Mouse (Mus musculus) megakaryocyte progenitor cell, adult 5-6 weeks (primary cell): Measurements from ENCODE around the gene BC025446. TPM values are rescaled to one million over a fixed set of nuclear protein-coding genes. Genes with fewer than 3 reads are reported as not detected.

Experiments used
- total RNA-seq, 2 experiments: library from RNA; stranded (forward) in 1 of 2; stranded (reverse) in 1 of 2; fragments of 157-497, 149-512 nt in 1 of 2; fragments of 200-1000 nt in 1 of 2; gene quantifications; 2 replicates each; pipeline versions ENCODE4 v1.2.3 to v1.2.4; 2015 to 2017

Gene BC025446
- total RNA-seq, 2 experiments from 2014 or later, result not detected

Other genes starting within 250 kb of the BC025446 start
- gene Ly6i, start 232.9 kb upstream of the BC025446 start, total RNA-seq (2015), result 0.12 and 0.39 TPM in 2 replicates
- gene Ly6i, start 232.9 kb upstream of the BC025446 start, total RNA-seq (2017), result 2.6 TPM in 1 of 2 replicates, not detected in the other
- gene Ly6a, start 218.3 kb upstream of the BC025446 start, total RNA-seq (2015), result 4.6 and 7.6 TPM in 2 replicates
- gene Ly6a, start 218.3 kb upstream of the BC025446 start, total RNA-seq (2017), result 0.68 and 1.5 TPM in 2 replicates
- gene Ly6c1, start 167.5 kb upstream of the BC025446 start, total RNA-seq (2015), result 5.6 and 6.5 TPM in 2 replicates
- gene Ly6c1, start 167.5 kb upstream of the BC025446 start, total RNA-seq (2017), result 3.6 TPM in 1 of 2 replicates, not detected in the other
- 6,745 and 7,533 TPM in 2 replicates for gene Ly6c2, start 104.4 kb upstream of the BC025446 start, total RNA-seq (2015)
- 1,802 and 2,622 TPM in 2 replicates for gene Ly6c2, start 104.4 kb upstream of the BC025446 start, total RNA-seq (2017)
- gene Ly6g, start 61.1 kb upstream of the BC025446 start, total RNA-seq (2015), result 12.4 and 16.4 TPM in 2 replicates
- 4.2 and 5.1 TPM in 2 replicates for gene Ly6g, start 61.1 kb upstream of the BC025446 start, total RNA-seq (2017)
- gene Ly6f, start 52.0 kb downstream of the BC025446 start, total RNA-seq (2015), result not detected in 2 replicates
- gene Ly6f, start 52.0 kb downstream of the BC025446 start, total RNA-seq (2017), result not detected in 2 replicates